Mouse (Mus musculus) liver, embryonic 12.5 days (tissue): ENCODE results near the gene Sdc4. TPM values are rescaled to one million over a fixed set of nuclear protein-coding genes. Genes with fewer than 3 reads are reported as not detected.

Source experiments
- ATAC-seq: fragments of 200-750 bp; cut with Nextera tagmentation; 2 replicates; pipeline ENCODE4 v1.8.0; 2017; ENCODE audit warnings: moderate number of reproducible peaks, mild to moderate bottlenecking, moderate library complexity
- H3K27ac ChIP-seq: fragments of 300-500 bp; sonication (generic); 2 replicates; pipeline ENCODE4 v1.5.1; 2016; ENCODE audit warnings: mild to moderate bottlenecking
- H3K27me3 ChIP-seq: fragments of 300-500 bp; sonication (generic); replicated peaks from 2 replicates; pipeline ENCODE4 v1.6.1; 2016; ENCODE audit warnings: mild to moderate bottlenecking, moderate library complexity
- H3K36me3 ChIP-seq: fragments of 300-500 bp; sonication (generic); 2 replicates; pipeline ENCODE4 v1.6.1; 2016; ENCODE audit warnings: mild to moderate bottlenecking, moderate library complexity
- H3K4me1 ChIP-seq: fragments of 300-500 bp; sonication (generic); 2 replicates; pipeline ENCODE4 v1.6.1; 2016
- H3K4me2 ChIP-seq: fragments of 300-500 bp; sonication (generic); 2 replicates; pipeline ENCODE4 v1.6.1; 2016; ENCODE audit warnings: mild to moderate bottlenecking, moderate library complexity
- H3K4me3 ChIP-seq: fragments of 300-500 bp; sonication (generic); 2 replicates; pipeline ENCODE4 v1.5.1; 2016; ENCODE audit warnings: mild to moderate bottlenecking, moderate library complexity
- H3K9ac ChIP-seq: fragments of 300-500 bp; sonication (generic); 2 replicates; pipeline ENCODE4 v1.6.1; 2016; ENCODE audit warnings: mild to moderate bottlenecking, moderate library complexity
- H3K9me3 ChIP-seq: fragments of 300-500 bp; sonication (generic); replicated peaks from 2 replicates; pipeline ENCODE4 v1.6.1; 2016; ENCODE audit warnings: mild to moderate bottlenecking, moderate library complexity
- WGBS: fragments of 180-500 bp; shearing (Covaris S2); methylation state at CpG from one replicate; pipeline ENCODE4 v1.1.7; 2016; ENCODE audit not compliant: insufficient replicate concordance; 5-methylcytosine and 5-hydroxymethylcytosine counted together
- polyA plus RNA-seq: library from polyadenylated mRNA; unstranded; fragments of >200 nt; fragmentation: Nextera tagmentation; extraction: Ambion mirVana; gene quantifications from 2 replicates; pipeline ENCODE4 v1.2.1, GENCODE M21; 2016

Gene Sdc4
- polyA plus RNA-seq, 1 experiment from 2014 or later, result 31.8 TPM

- 23% methylated on average over 8 of the region's 8 CpGs for WGBS
- Histone ChIP-seq H3K4me3 (no peak overlapping the region), H3K4me2 (peak overlapping the region; percentile 38), H3K9me3 (no peaks in the 10 kb centered on the region), H3K27ac (peak overlapping the region; percentile 11), H3K9ac (0 out of 2 replicates have a peak overlapping the region, but pooled peaks have one; percentile 15), H3K36me3 (no peaks in the 10 kb centered on the region), H3K4me1 (peaks cover 21% of the 10 kb centered on the region), H3K27me3 (peaks cover 67% of the 10 kb centered on the region)
- ATAC-seq, result 0 out of 2 replicates have a peak, but pooled peaks have one; percentile 4
Observed at GRCm38 (mm10) chr2:164436215-164436913, 7.3 kb downstream of the Sdc4 start.

- Histone ChIP-seq H3K4me2 (no peak overlapping the region), H3K27ac (no peak overlapping the region), H3K36me3 (no peaks in the 10 kb centered on the region), H3K4me1 (peaks cover 23% of the 10 kb centered on the region), H3K9me3 (no peaks in the 10 kb centered on the region), H3K4me3 (no peak overlapping the region), H3K27me3 (peaks cover 67% of the 10 kb centered on the region), H3K9ac (no peak overlapping the region)
- 17% methylated on average over 5 of the region's 5 CpGs for WGBS
- no peak for ATAC-seq
Observed at GRCm38 (mm10) chr2:164435216-164436090, 8.2 kb downstream of the Sdc4 start.

- no peak for ATAC-seq
- H3K4me2 ChIP-seq, result no peak overlapping the region
- peaks cover 23% of the 10 kb centered on the region for H3K4me1 ChIP-seq
Observed at GRCm38 (mm10) chr2:164434681-164435080, 9.0 kb downstream of the Sdc4 start.

GRCm38 (mm10) chr2:164433278-164433895 lies 10.3 kb downstream of the Sdc4 start:
- peak overlapping the region; percentile 73 for H3K27ac ChIP-seq
- no peaks in the 10 kb centered on the region for H3K9me3 ChIP-seq
- H3K4me3 ChIP-seq, result no peak overlapping the region
- H3K4me1 ChIP-seq, result peaks cover 23% of the 10 kb centered on the region
- H3K9ac ChIP-seq, result no peak overlapping the region
- WGBS, result 49% methylated on average over 9 of the region's 9 CpGs
- peaks cover 82% of the 10 kb centered on the region for H3K27me3 ChIP-seq
- ATAC-seq, result no peak
- peak overlapping the region; percentile 36 for H3K4me2 ChIP-seq
- peaks cover 5% of the 10 kb centered on the region; the same call in 1 of the 2 replicates for H3K36me3 ChIP-seq

More at GRCm38 (mm10) chr2:164434681-164435080, 9.0 kb downstream of the Sdc4 start:
- Histone ChIP-seq H3K36me3 (no peaks in the 10 kb centered on the region), H3K9ac (no peak overlapping the region), H3K27ac (no peak overlapping the region), H3K9me3 (no peaks in the 10 kb centered on the region), H3K27me3 (peaks cover 69% of the 10 kb centered on the region), H3K4me3 (no peak overlapping the region)
- 58% methylated on average over 3 of the region's 3 CpGs for WGBS

DNA sequence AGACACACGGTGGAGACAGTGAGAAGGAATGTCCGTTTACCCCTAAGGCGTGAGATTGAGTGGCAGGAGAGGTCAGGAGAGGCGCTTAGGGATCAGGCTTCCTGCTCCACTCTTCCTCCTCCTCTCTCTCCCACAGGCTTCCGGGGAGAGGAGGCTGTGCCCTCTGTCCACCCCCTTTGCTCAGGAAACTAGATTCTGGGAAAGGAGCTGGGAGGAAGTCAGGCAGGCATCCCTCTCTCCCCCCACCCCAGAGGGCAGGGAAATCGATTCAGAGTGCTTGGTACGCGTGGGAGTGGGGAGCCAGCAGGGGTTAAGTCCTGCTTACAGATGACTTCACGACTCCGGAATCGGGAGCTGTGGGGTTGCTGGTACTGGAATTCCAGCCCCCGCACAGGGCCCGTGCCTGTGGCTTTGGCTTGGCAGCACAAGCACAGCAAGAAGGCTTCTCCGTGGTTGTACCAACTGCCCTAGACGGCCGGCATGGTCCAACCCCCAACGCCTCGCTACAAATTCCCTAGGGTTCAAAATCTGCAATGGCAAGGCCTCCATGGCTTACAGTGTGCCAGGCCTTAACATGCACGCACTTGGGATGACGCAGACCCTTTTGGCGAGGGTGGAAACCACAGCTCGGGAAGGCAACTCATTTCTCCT lies 11.0 kb downstream of the Sdc4 start:
- Histone ChIP-seq H3K36me3 (peaks cover 9% of the 10 kb centered on the region; the same call in 1 of the 2 replicates), H3K4me3 (no peak overlapping the region), H3K4me1 (peaks cover 26% of the 10 kb centered on the region), H3K9ac (0 out of 2 replicates have a peak overlapping the region, but pooled peaks have one; percentile 13), H3K27me3 (peaks cover 84% of the 10 kb centered on the region), H3K27ac (peak overlapping the region; percentile 73), H3K9me3 (no peaks in the 10 kb centered on the region), H3K4me2 (peak overlapping the region; percentile 36)
- WGBS, result 21% methylated on average over 22 of the region's 22 CpGs
- ATAC-seq, result no peak

- Histone ChIP-seq H3K36me3 (peaks cover 13% of the 10 kb centered on the region; the same call in 1 of the 2 replicates), H3K27me3 (peaks cover 84% of the 10 kb centered on the region), H3K4me2 (peak overlapping the region; percentile 36), H3K4me1 (peaks cover 26% of the 10 kb centered on the region), H3K9ac (no peak overlapping the region), H3K4me3 (no peak overlapping the region), H3K27ac (peak overlapping the region; percentile 73), H3K9me3 (no peaks in the 10 kb centered on the region)
- ATAC-seq, result peak; percentile 40; the same call in 1 of the 2 replicates
- WGBS, result 60% methylated on average over 9 of the region's 9 CpGs
Observed at GRCm38 (mm10) chr2:164431676-164432465, 11.8 kb downstream of the Sdc4 start.

DNA sequence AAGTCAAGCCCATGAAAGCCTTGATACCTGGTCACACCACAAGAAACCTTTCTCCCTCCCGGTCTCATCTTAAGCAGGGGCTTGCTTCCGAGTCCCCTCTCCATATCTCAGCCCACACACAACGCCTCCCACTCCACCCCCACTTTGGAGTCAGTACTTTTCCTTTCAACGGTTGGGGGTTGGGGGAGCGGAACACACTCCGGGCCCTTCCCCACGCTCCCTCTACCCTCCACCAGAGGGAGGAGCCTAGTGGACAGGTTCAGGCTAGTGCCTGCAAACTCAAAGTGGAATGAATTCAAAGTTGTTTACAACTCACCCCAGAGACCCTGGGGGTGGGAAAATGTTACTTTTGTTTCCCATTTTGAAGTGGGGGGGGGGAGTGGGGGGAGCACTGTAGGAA lies 13.0 kb downstream of the Sdc4 start:
- ATAC-seq, result no peak
- peaks cover 13% of the 10 kb centered on the region; the same call in 1 of the 2 replicates for H3K36me3 ChIP-seq
- H3K4me3 ChIP-seq, result no peak overlapping the region
- H3K4me1 ChIP-seq, result peaks cover 21% of the 10 kb centered on the region
- H3K27me3 ChIP-seq, result peaks cover 86% of the 10 kb centered on the region
- H3K9ac ChIP-seq, result no peak overlapping the region
- H3K9me3 ChIP-seq, result no peaks in the 10 kb centered on the region
- peak overlapping the region; percentile 26; the same call in 1 of the 2 replicates for H3K4me2 ChIP-seq
- no peak overlapping the region for H3K27ac ChIP-seq
- 17% methylated on average over 7 of the region's 7 CpGs for WGBS

DNA sequence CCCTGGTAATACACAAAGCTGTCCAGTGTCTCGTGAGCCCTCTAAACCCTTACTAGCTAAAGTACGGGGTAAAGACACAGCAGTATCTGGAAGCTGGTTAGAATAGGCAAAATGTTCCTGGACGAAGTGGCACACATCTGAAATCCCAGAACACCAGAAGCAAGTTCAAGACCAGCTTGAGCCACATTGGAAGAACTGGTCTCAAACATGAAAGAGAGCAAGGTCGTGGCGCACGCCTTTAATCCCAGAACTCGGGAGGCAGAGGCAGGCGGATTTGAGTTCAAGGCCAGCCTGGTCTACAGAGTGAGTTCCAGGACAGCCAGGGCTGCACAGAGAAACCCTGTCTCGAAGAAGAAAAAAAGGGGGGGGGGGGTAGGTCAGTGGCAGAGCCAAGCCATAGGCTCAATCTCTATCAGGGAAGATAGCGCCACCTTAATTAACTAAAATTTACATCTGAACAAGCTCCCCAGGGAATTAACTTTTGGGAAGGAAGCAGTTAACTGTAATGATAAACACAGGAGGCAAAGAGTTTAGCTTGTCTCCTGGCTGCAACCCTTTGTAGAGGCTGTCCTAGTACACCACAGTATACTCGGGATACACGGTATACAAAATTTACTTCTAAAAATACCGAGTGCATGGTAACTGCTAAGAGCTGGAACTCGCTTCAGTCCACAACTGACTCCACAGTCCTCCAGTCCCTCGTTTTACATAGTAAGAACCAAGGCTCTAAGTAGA lies 13.6 kb downstream of the Sdc4 start:
- 32% methylated on average over 15 of the region's 15 CpGs for WGBS
- Histone ChIP-seq H3K36me3 (peaks cover 13% of the 10 kb centered on the region; the same call in 1 of the 2 replicates), H3K9ac (no peak overlapping the region), H3K4me3 (no peak overlapping the region), H3K4me2 (0 out of 2 replicates have a peak overlapping the region, but pooled peaks have one; percentile 4), H3K27ac (no peak overlapping the region), H3K27me3 (peaks cover 87% of the 10 kb centered on the region), H3K9me3 (no peaks in the 10 kb centered on the region), H3K4me1 (peaks cover 19% of the 10 kb centered on the region)
- ATAC-seq, result no peak

- 20% methylated on average over 5 of the region's 5 CpGs for WGBS
- Histone ChIP-seq H3K36me3 (peaks cover 23% of the 10 kb centered on the region), H3K4me3 (no peak overlapping the region)
Observed at GRCm38 (mm10) chr2:164428451-164428850, 15.2 kb downstream of the Sdc4 start.

DNA sequence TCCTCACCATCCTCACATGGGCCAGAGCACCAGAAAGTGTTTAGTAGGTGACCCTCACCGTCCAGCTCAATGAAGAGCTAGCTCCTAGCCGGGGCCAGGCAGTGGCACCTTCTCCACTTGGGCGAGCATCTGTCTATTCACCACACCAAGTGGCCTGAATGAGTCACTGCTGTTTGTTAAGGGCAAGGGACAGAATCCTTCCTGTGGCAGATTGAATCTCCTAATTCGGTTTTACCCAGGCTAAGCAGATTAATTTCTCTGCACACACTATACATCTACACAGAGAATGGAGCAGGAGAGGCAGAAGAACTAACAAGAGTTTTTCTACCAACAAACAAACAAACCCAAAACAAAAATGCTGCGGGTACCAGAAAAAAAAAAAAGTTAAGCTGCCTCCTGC lies 16.7 kb downstream of the Sdc4 start:
- Histone ChIP-seq H3K4me2 (no peak overlapping the region), H3K9me3 (no peaks in the 10 kb centered on the region), H3K9ac (no peak overlapping the region), H3K4me3 (no peak overlapping the region), H3K36me3 (peaks cover 23% of the 10 kb centered on the region), H3K27ac (no peak overlapping the region), H3K27me3 (peaks cover 62% of the 10 kb centered on the region), H3K4me1 (peaks cover 9% of the 10 kb centered on the region; the same call in 1 of the 2 replicates)
- ATAC-seq, result no peak
- WGBS, result 54% methylated on average over 5 of the region's 5 CpGs

More at GRCm38 (mm10) chr2:164428451-164428850, 15.2 kb downstream of the Sdc4 start:
- no peak for ATAC-seq
- H3K4me1 ChIP-seq, result peaks cover 19% of the 10 kb centered on the region
- no peak overlapping the region for H3K4me2 ChIP-seq
- no peak overlapping the region for H3K9ac ChIP-seq
- H3K9me3 ChIP-seq, result no peaks in the 10 kb centered on the region
- H3K27ac ChIP-seq, result no peak overlapping the region
- H3K27me3 ChIP-seq, result peaks cover 77% of the 10 kb centered on the region
